Mouse (Mus musculus): ENCODE data around the gene Npr2.

The Npr2 gene

GRCm38 (mm10) chr4:43672070-43672469 is 40.3 kb downstream of the Npr2 start:
- DNase-seq (ENCODE audit: low spot score): peak; percentile 91

GRCm38 (mm10) chr4:43673703-43674102 is 42.0 kb downstream of the Npr2 start:
- DNase-seq (ENCODE audit: low spot score): no peak

- no peak for DNase-seq (ENCODE audit: low spot score)
Observed at GRCm38 (mm10) chr4:43674974-43675373, 43.2 kb downstream of the Npr2 start.

- no peak for DNase-seq (ENCODE audit: low spot score)
Observed at GRCm38 (mm10) chr4:43675608-43676007, 43.9 kb downstream of the Npr2 start.

GRCm38 (mm10) chr4:43678541-43678940 is 46.8 kb downstream of the Npr2 start:
- no peak for DNase-seq (ENCODE audit: low spot score)

- no peak for DNase-seq (ENCODE audit: low spot score)
Observed at GRCm38 (mm10) chr4:43679416-43680043, 47.8 kb downstream of the Npr2 start.

- DNase-seq (ENCODE audit: low spot score): no peak
Observed at GRCm38 (mm10) chr4:43690021-43690420, 58.3 kb downstream of the Npr2 start.

GRCm38 (mm10) chr4:43691026-43691425 is 59.3 kb downstream of the Npr2 start:
- DNase-seq (ENCODE audit: low spot score): no peak

GRCm38 (mm10) chr4:43693806-43694241 is 62.1 kb downstream of the Npr2 start:
- no peak for DNase-seq (ENCODE audit: low spot score)

- no peak for DNase-seq (ENCODE audit: low spot score)
Observed at GRCm38 (mm10) chr4:43694439-43695248, 62.9 kb downstream of the Npr2 start.

GRCm38 (mm10) chr4:43695249-43695671 is 63.5 kb downstream of the Npr2 start:
- no peak for DNase-seq (ENCODE audit: low spot score)

- DNase-seq (ENCODE audit: low spot score): no peak
Observed at GRCm38 (mm10) chr4:43696561-43696960, 64.8 kb downstream of the Npr2 start.

- no peak for DNase-seq (ENCODE audit: low spot score)
Observed at GRCm38 (mm10) chr4:43700707-43701106, 69.0 kb downstream of the Npr2 start, which contains the start of gene Olfr70. Gene Olfr70 (minus strand): TSS chr4:43700807.

Measured in layer of hippocampus, adult 11-12 months (tissue).